Comparison of ENCODE assay signal across 8 mouse cellular contexts in the genomic region with DNA sequence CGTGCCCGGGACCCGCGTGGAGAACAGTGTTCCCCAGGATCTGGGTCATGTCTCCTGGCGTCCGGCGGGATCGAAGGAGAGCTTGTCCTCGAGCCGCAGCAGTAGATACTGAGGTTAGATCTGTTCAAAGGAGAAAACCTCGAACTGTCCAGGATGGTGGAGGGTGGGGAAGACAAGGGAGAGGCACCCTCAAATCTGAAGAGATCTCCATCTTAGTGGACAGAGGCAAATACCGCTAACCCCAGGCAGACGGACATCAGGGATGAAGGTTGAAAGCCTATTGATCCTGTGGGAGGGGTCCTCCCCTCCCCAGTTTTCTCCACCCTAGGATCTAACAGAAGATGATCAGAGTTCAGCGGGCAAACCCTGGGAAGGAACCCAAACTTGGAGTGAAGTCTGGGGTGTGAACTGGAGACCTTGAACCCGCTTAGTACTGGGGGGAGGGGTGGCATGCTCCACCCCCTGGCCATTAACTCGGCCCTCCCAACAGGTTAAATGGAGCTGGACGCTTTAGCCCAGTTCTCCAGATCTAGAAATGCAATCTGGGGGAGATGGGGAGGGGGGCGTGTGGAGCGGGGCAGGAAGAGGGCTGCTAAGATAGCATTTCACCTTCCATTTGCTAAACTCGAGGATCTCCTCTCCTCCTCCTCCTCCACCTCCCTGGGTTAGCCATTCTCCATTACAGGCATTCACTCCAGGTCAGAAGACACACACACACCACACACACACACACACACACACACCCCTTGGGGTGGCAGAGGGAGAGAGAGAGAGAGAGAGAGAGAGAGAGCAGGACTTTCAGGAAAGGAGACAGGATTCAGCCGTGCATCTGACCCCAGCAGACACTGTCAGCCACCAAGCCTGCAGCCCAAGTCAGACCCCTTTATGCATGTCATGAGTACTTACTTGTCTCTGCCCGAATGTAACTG. TPM values are rescaled to one million over a fixed set of nuclear protein-coding genes. Genes with fewer than 3 reads are reported as not detected.
A peak's percentile ranks its signal among the peaks of the same experiment; 100 is the strongest.
DNase-seq lines count a peak whose midpoint lies in the region; ATAC-seq lines count a peak whose summit lies in the region.

No protein-coding gene starts in this region.

- peak overlapping the region; percentile 93 for H3K4me2 ChIP-seq in limb, embryonic 12.5 days

- peaks cover 3% of the 10 kb centered on the region; the same call in 1 of the 2 replicates for H3K36me3 ChIP-seq in hindbrain, embryonic 10.5 days
- peaks cover 20% of the 10 kb centered on the region; the same call in 1 of the 2 replicates for H3K36me3 ChIP-seq in limb, embryonic 12.5 days

- 7% methylated on average over 22 of the region's 22 CpGs for WGBS in hindbrain, embryonic 10.5 days
- WGBS in limb, embryonic 12.5 days: 4% methylated on average over 22 of the region's 22 CpGs

- H3K27me3 ChIP-seq in hindbrain, embryonic 10.5 days (ENCODE audit: insufficient read depth, poor library complexity, severe bottlenecking): peaks cover 32% of the 10 kb centered on the region
- no peaks in the 10 kb centered on the region for H3K27me3 ChIP-seq in limb, embryonic 12.5 days

- H3K9me3 ChIP-seq in hindbrain, embryonic 10.5 days: no peaks in the 10 kb centered on the region
- H3K9me3 ChIP-seq in limb, embryonic 12.5 days: no peaks in the 10 kb centered on the region

- H3K9ac ChIP-seq in limb, embryonic 12.5 days (replicated peaks): peak overlapping the region; percentile 86

- peak; percentile 88 for DNase-seq in heart, adult 11 months
- DNase-seq in heart, adult 8-10 months (ENCODE audit: low spot score): no peak
- DNase-seq in hindbrain, embryonic 10.5 days (ENCODE audit: low spot score): peak; percentile 12
- DNase-seq in retina, postnatal 1 day: peak; percentile 48
- DNase-seq in urinary bladder, postnatal 25 days (ENCODE audit: low spot score): no peak
- DNase-seq in right cerebral cortex, postnatal 14 days: no peak

- peak overlapping the region; percentile 53 for H3K4me3 ChIP-seq in brown adipose tissue, adult 24 weeks (ENCODE audit: insufficient read depth, low read depth, low read length)
- peak overlapping the region; percentile 80 for H3K4me3 ChIP-seq in hindbrain, embryonic 10.5 days
- peak overlapping the region; percentile 72 for H3K4me3 ChIP-seq in limb, embryonic 12.5 days (replicated peaks)

- no peak overlapping the region for H3K27ac ChIP-seq in brown adipose tissue, adult 24 weeks (replicated peaks; ENCODE audit: low read depth, low read length)
- peak overlapping the region; percentile 88 for H3K27ac ChIP-seq in hindbrain, embryonic 10.5 days
- peak overlapping the region; percentile 64; the same call in 1 of the 2 replicates for H3K27ac ChIP-seq in limb, embryonic 12.5 days

- 0 out of 2 replicates have a peak, but pooled peaks cover 2% of the 10 kb centered on the region for H3K4me1 ChIP-seq in brown adipose tissue, adult 24 weeks (ENCODE audit: control insufficient read depth, insufficient read depth, insufficient read length, low read length)
- peaks cover 49% of the 10 kb centered on the region for H3K4me1 ChIP-seq in hindbrain, embryonic 10.5 days (replicated peaks)
- H3K4me1 ChIP-seq in limb, embryonic 12.5 days (replicated peaks): peaks cover 37% of the 10 kb centered on the region

- no peak for ATAC-seq in limb, embryonic 12.5 days (ENCODE audit: insufficient number of reproducible peaks, insufficient read depth, low FRiP score, low TSS enrichment, low read depth)

RNA-seq across cellular contexts. Expression of a gene that starts 0.9 kb away (rescaled TPM):
- total RNA-seq in heart, adult 8-10 months (2022): under 1 TPM in 3 of 4 experiments, not detected in 1; 0.25 to 0.46 (median 0.44) TPM
- 0.25 and 0.55 TPM in 2 replicates for polyA plus RNA-seq in brown adipose tissue, adult 24 weeks (2012; ENCODE audit: insufficient read depth, insufficient read length, missing spikeins)
- 3.6 and 5.9 TPM in 2 replicates for polyA plus RNA-seq in hindbrain, embryonic 10.5 days (2016; fragmentation: Nextera tagmentation; extraction: Ambion mirVana)
- polyA plus RNA-seq in limb, embryonic 12.5 days (2016; fragmentation: Nextera tagmentation; extraction: Ambion mirVana): 6.5 and 6.9 TPM in 2 replicates

RNA-seq across cellular contexts. Expression of a gene that starts 15.6 kb away (rescaled TPM):
- total RNA-seq in heart, adult 8-10 months (2022): 10 to 100 TPM; 30.6 to 34.6 (median 31.4) TPM
- 9.1 and 11.1 TPM in 2 replicates for polyA plus RNA-seq in brown adipose tissue, adult 24 weeks (2012; ENCODE audit: insufficient read depth, insufficient read length, missing spikeins)
- 23.6 and 32.6 TPM in 2 replicates for polyA plus RNA-seq in hindbrain, embryonic 10.5 days (2016; fragmentation: Nextera tagmentation; extraction: Ambion mirVana)
- polyA plus RNA-seq in limb, embryonic 12.5 days (2016; fragmentation: Nextera tagmentation; extraction: Ambion mirVana): 27.8 and 27.9 TPM in 2 replicates

RNA-seq across cellular contexts. Expression of a gene that starts 16.4 kb away (rescaled TPM):
- 10 to 100 TPM; 43.9 to 59.9 (median 54.3) TPM for total RNA-seq in heart, adult 8-10 months (2022)
- 53.4 and 58.6 TPM in 2 replicates for polyA plus RNA-seq in brown adipose tissue, adult 24 weeks (2012; ENCODE audit: insufficient read depth, insufficient read length, missing spikeins)
- polyA plus RNA-seq in hindbrain, embryonic 10.5 days (2016; fragmentation: Nextera tagmentation; extraction: Ambion mirVana): 75.6 and 83.0 TPM in 2 replicates
- 77.5 and 78.5 TPM in 2 replicates for polyA plus RNA-seq in limb, embryonic 12.5 days (2016; fragmentation: Nextera tagmentation; extraction: Ambion mirVana)

RNA-seq across cellular contexts. Expression of a gene that starts 24.4 kb away (rescaled TPM):
- 10 to 100 TPM; 53.9 to 70.5 (median 63.8) TPM for total RNA-seq in heart, adult 8-10 months (2022)
- 32.4 and 34.7 TPM in 2 replicates for polyA plus RNA-seq in brown adipose tissue, adult 24 weeks (2012; ENCODE audit: insufficient read depth, insufficient read length, missing spikeins)
- polyA plus RNA-seq in hindbrain, embryonic 10.5 days (2016; fragmentation: Nextera tagmentation; extraction: Ambion mirVana): 67.5 and 69.1 TPM in 2 replicates
- 105 TPM in 2 replicates for polyA plus RNA-seq in limb, embryonic 12.5 days (2016; fragmentation: Nextera tagmentation; extraction: Ambion mirVana)

RNA-seq across cellular contexts. Expression of a gene that starts 55.7 kb away (rescaled TPM):
- under 1 TPM in 1 of 4 experiments, not detected in 3; 0.46 TPM for total RNA-seq in heart, adult 8-10 months (2022)
- polyA plus RNA-seq in brown adipose tissue, adult 24 weeks (2012; ENCODE audit: insufficient read depth, insufficient read length, missing spikeins): not detected in 2 replicates
- polyA plus RNA-seq in hindbrain, embryonic 10.5 days (2016; fragmentation: Nextera tagmentation; extraction: Ambion mirVana): 0.26 and 0.40 TPM in 2 replicates
- polyA plus RNA-seq in limb, embryonic 12.5 days (2016; fragmentation: Nextera tagmentation; extraction: Ambion mirVana): 0.20 and 0.56 TPM in 2 replicates

Comparison
In these comparisons a context has a peak if more than half of its experiments do, and no peak if none do; other contexts are left out.
1. DNase-seq: peak in heart, adult 11 months (single experiment), hindbrain, embryonic 10.5 days (single experiment) and retina, postnatal 1 day (single experiment); none in heart, adult 8-10 months (single experiment), urinary bladder, postnatal 25 days (single experiment) and right cerebral cortex, postnatal 14 days (single experiment).
2. Peak in every context shown above with its lines, with median percentiles within 50 percentile points of each other: H3K4me3 ChIP-seq.